Mouse (Mus musculus) layer of hippocampus, adult 18-20 months (tissue): ENCODE results near the gene Nxpe3. TPM values are rescaled to one million over a fixed set of nuclear protein-coding genes. Genes with fewer than 3 reads are reported as not detected.
"Not testable (repeated sequence)": the region's sequence is repeated elsewhere in the genome, so short reads cannot be mapped to it uniquely, and the experiment has no call there.

Experiments used
- DNase-seq, 2 experiments: peaks; one replicate each; pipeline ENCODE4 v3.0.0; 2022; ENCODE audit warnings: low spot score in 2 of 2
- total RNA-seq, 2 experiments: library from RNA; stranded (reverse); gene quantifications; 2 replicates each; pipeline ENCODE4 v1.2.3; 2021

Nxpe3 gene
- total RNA-seq, 2 experiments from 2014 or later = 12.1 to 12.5 TPM

- DNase-seq = no peak
Measured at GRCm38 (mm10) chr16:55890346-55891136, 4.5 kb downstream of the Nxpe3 start.

GRCm38 (mm10) chr16:55889451-55889850, 5.6 kb downstream of the Nxpe3 start:
- DNase-seq = no peak

- no peak for DNase-seq
Measured at GRCm38 (mm10) chr16:55888584-55888960, 6.5 kb downstream of the Nxpe3 start.

- no peak for DNase-seq
Measured at GRCm38 (mm10) chr16:55887814-55888583, 7.1 kb downstream of the Nxpe3 start.

DNA sequence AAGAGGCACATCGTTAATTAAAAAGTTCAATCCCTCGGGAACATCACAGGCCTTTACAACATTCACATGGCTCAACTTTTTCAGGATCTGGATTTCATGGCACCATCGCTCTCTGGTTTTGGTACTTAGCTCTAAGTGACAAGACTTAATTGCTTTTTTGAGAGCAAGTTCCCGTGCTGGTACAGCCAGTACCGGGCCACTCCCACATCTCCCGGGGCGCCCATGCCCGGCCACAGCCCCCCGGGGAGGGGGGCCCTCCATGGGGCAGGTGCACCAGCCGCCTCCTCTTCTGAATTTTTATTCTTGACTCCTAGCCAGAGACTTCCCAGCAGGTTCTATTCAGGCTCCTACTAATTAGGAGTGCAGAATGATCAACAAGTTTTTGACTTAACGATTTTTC, 10.8 kb downstream of the Nxpe3 start:
- no peak for DNase-seq

DNA sequence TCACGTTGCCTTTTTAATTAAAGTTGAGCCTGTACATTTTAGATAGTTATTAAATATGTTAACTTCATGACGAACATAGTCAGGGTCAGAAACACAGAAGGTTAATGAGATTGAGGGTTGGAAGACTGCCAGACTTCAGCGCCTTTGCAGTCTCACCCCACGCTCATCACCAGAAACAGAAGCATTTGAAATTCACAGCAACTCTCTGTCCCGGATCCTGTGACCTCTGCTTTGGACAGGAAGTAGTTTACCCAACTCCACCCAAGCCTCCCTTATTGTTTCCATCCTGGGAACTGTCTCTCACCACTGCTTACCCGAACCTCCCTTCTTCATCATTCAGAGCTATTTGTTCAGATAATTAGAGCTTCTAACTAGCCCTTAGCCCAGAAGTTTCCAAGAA, 19.1 kb downstream of the Nxpe3 start:
- DNase-seq = no peak

GRCm38 (mm10) chr16:55863832-55864231, 31.3 kb downstream of the Nxpe3 start:
- no peak for DNase-seq

- DNase-seq = peak; percentile 42 to 84
Measured at GRCm38 (mm10) chr16:55863149-55863815, 31.8 kb downstream of the Nxpe3 start.

DNA sequence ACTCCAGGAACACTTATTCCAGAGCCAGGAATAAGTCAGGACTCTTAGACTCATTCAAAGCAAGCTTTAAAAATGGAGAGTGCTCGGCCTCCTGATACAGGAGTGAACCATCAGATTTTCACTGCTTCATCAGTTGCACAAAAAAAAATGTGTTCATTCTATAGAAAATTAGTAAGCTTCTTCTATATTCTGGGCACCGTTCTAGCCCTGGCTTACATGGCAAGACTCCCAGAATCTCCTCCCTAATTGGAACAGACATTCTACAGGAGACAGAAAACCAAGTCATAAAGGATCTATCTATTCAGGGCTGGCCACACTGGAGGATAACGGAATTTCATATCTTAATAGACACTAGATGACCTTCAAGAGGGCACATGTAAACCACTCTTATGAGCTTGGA, 34.0 kb downstream of the Nxpe3 start:
- no peak for DNase-seq

DNA sequence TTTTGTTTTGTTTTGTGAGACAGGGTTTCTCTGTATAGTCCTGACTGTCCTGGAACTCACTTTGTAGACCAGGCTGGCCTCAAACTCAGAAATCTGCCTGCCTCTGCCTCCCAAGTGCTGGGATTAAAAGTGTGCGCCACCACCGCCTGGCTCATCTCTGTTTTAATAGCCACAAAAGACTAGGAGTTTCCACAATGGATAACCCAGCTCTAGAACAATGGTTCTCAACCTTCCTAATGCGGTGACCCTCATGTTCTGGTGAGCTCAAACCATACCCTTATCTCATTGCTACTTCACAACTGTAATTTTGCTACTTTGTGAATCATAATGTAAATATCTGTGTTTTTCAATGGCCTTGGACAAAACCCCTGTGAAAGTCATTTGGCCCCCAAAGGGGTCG, 35.7 kb downstream of the Nxpe3 start:
- not testable (repeated sequence) for DNase-seq

DNA sequence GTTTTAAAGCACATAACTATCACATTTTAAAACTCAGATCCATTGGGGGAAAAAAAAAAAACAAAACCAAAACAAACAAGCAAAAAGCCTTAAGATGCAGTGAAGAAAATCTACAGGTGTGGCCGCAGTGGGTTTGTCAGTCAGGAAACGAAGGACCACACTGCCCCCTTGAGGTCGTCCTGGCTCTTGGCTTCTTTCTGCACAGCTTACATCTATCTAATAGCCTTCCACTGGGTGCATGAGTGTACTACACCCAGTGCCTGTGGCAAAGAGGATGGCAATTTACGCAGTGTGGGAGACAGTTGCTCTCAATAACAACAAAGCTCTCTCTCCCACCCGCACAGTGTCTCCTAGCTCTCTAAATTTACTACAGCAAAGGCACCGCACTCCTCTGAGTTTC, 36.6 kb downstream of the Nxpe3 start:
- peak; percentile 53 to 81 for DNase-seq

GRCm38 (mm10) chr16:55852943-55853727, 42.0 kb downstream of the Nxpe3 start:
- DNase-seq = peak; percentile 48 to 85

DNA sequence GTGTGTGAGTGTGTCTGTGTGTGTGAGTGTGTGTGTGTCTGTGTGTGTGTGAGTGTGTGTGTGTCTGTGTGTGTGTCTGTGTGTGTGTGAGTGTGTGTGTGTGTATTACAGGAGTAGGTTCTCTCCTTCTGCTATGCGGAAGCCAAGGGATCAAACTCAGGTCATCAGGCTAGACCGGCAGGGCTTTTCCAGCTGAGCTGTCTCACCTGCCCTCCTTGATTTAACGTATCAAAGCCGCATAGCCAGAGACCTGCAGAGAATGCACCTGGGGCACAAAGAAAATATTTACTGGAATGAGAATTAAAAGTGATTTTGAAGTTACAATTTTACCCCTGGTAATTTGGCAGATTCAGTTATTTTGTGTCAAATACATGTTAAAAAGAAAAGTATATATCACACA, 42.6 kb downstream of the Nxpe3 start:
- no peak for DNase-seq

GRCm38 (mm10) chr16:55850485-55850884, 44.6 kb downstream of the Nxpe3 start:
- DNase-seq = no peak

GRCm38 (mm10) chr16:55847679-55848078, 47.4 kb downstream of the Nxpe3 start:
- DNase-seq = no peak

DNA sequence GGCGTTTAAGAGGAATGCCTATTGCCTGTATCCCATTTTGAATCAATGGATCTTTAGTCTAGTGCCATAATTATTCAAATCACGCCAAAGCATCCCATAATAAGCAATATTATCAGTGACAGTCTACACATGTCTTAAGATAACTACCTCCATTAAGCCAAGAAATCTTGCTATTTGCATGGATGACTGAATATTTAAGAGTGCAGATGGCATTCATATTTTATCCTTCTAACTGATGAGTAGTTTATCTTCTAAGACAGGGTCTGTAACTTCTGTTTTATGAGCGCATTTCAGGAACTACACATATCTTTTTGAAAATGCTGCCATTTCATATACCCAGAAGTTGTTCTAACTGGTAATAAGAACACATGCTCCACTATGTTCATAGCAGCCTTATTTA, 50.2 kb downstream of the Nxpe3 start:
- DNase-seq = no peak

DNA sequence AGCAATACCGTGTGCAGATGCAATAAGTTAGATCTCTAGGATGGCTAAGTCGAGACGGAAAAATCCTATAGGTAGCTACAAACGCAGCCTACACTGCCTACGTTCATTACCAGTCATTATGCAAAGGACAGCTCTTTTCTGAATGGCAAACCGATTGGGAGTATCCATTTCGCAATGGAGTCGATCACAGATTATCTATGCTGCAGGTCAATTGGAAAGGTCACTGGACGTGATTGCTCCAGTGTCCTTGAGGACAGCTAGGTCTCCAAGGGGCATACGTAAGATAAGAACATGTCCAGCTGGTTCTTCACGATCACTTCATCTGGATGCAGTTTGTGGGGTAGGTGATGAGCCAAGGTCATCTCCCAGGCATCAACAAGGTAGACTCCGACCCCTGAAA, 51.2 kb downstream of the Nxpe3 start:
- no peak for DNase-seq

DNA sequence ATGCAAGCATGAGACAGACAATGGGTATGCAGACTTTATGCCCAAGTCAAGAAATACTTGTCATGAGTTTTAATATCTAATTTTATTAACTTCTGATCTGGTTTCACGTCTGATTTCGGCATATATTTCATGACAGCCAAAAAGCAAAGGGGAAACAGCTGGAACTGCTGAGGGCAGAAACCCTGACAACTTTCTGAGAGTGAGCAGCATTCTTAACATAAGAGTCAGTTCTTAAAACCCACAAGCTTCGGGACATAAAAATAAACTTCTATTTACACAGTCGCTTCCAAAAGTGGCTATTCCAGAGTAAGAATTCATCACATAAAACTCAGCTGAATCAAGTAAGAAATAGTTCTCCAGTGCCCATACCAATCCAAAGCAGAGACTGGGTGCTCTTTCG, 52.0 kb downstream of the Nxpe3 start:
- DNase-seq = no peak

DNA sequence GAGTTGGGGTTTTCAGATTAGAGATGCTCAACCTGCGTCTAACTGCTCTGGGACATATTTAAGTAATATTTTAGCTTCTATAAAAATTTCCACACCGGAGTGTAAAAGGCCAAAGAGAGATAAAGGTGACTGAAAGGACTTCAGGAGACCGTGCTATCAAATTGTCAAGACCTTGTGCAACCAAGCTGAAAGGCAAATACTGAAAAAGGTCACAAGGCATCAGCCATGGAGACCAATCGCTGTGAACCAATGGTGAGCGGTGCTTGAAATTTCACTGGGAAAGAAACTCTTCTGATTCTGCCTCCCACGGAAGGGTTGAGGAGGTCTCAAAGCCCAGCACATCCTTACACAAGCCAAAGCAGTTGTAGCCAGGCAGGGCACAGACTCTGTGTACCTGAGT, 53.6 kb downstream of the Nxpe3 start:
- DNase-seq = no peak

- DNase-seq = peak; percentile 71 to 80
Measured at GRCm38 (mm10) chr16:55838510-55839474, 56.3 kb downstream of the Nxpe3 start, which contains the start of gene Nfkbiz. Gene Nfkbiz (minus strand): TSS chr16:55838899.
